Mouse (Mus musculus) A20 (cell line): ENCODE data around the gene Atg4d.
A peak's percentile ranks its signal among the peaks of the same experiment; 100 is the strongest.
"Not testable (repeated sequence)": the region's sequence is repeated elsewhere in the genome, so short reads cannot be mapped to it uniquely, and the experiment has no call there.

Experiments used
- DNase-seq: peaks from one replicate; pipeline ENCODE4 v3.0.0-alpha.2; 2011; ENCODE audit warnings: low read depth, low spot score

The Atg4d gene

GRCm38 (mm10) chr9:21241343-21241742 is 23.8 kb upstream of the Atg4d start:
- peak; percentile 80 for DNase-seq

- no peak for DNase-seq
Observed at GRCm38 (mm10) chr9:21243826-21244427, 21.2 kb upstream of the Atg4d start.

GRCm38 (mm10) chr9:21244428-21245112 is 20.5 kb upstream of the Atg4d start:
- DNase-seq = no peak

- DNase-seq = no peak
Observed at GRCm38 (mm10) chr9:21245113-21245487, 20.0 kb upstream of the Atg4d start.

- DNase-seq = no peak
Observed at GRCm38 (mm10) chr9:21246342-21246741, 18.8 kb upstream of the Atg4d start.

- no peak for DNase-seq
Observed at GRCm38 (mm10) chr9:21248326-21248725, 16.8 kb upstream of the Atg4d start, which contains the start of gene S1pr5. S1pr5 (minus strand) TSS chr9:21248443.

- DNase-seq = no peak
Observed at GRCm38 (mm10) chr9:21249629-21250508, 15.2 kb upstream of the Atg4d start.

GRCm38 (mm10) chr9:21250509-21250908 is 14.6 kb upstream of the Atg4d start:
- DNase-seq = no peak

- no peak for DNase-seq
Observed at GRCm38 (mm10) chr9:21251116-21251735, 13.9 kb upstream of the Atg4d start.

- DNase-seq = no peak
Observed at GRCm38 (mm10) chr9:21254690-21255089, 10.4 kb upstream of the Atg4d start.

GRCm38 (mm10) chr9:21256349-21256748 is 8.7 kb upstream of the Atg4d start:
- DNase-seq = not testable (repeated sequence)

- DNase-seq = no peak
Observed at GRCm38 (mm10) chr9:21260491-21261040, 4.5 kb upstream of the Atg4d start.

GRCm38 (mm10) chr9:21261831-21262230 is 3.3 kb upstream of the Atg4d start:
- DNase-seq = no peak

GRCm38 (mm10) chr9:21264272-21264999 is 657 bp upstream of the Atg4d start:
- no peak for DNase-seq

GRCm38 (mm10) chr9:21265611-21266010 is 518 bp downstream of the Atg4d start:
- DNase-seq = no peak

- DNase-seq = no peak
Observed at GRCm38 (mm10) chr9:21266889-21267288, 1.8 kb downstream of the Atg4d start.

- no peak for DNase-seq
Observed at GRCm38 (mm10) chr9:21268305-21268704, 3.2 kb downstream of the Atg4d start.

GRCm38 (mm10) chr9:21269590-21269989 is 4.5 kb downstream of the Atg4d start:
- not testable (repeated sequence) for DNase-seq

GRCm38 (mm10) chr9:21272391-21272790 is 7.3 kb downstream of the Atg4d start:
- DNase-seq = no peak

- no peak for DNase-seq
Observed at GRCm38 (mm10) chr9:21273094-21273493, 8.0 kb downstream of the Atg4d start.
